Mouse (Mus musculus): ENCODE results near the gene Fxyd3.

DNA sequence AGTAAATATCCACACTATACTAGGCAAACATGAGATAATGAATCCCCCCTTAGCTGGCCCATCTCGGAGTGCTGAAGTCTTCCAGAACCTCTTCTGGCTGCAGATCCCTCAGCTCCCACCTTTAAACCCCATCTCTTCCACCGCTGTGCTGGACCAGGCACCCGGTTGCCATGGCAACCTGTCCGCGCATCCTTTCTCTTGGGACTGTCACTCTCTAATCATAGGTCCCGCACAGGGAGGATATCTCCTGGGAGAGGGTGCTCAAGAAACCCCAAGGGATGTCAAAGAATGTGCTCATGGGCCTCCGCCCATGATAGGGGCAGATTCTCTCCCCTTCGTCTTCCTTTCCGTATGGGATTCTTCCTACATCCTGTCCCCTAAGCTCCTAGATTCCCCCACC is 25.6 kb downstream of the Fxyd3 start:
- TF ChIP-seq CTCF (IDR thresholded peaks at IDR 0.05; ENCODE audit: extremely low read depth, insufficient read length, insufficient replicate concordance, low read depth, low read length) = no peak
- no peak for TF ChIP-seq POLR2A (IDR thresholded peaks at IDR 0.05; ENCODE audit: low read depth, low read length)
